Mouse (Mus musculus): ENCODE data around the gene Oas1a. TPM values are rescaled to one million over a fixed set of nuclear protein-coding genes. Genes with fewer than 3 reads are reported as not detected.
"Not testable (repeated sequence)": the region's sequence is repeated elsewhere in the genome, so short reads cannot be mapped to it uniquely, and the experiment has no call there.

Gene Oas1a
- polyA plus RNA-seq, 1 experiment from 2014 or later, result 1.4 TPM

- Histone ChIP-seq H3K4me3 (ENCODE audit: control insufficient read depth in 1 of 2, insufficient read depth in 1 of 2, low read depth in 1 of 2, low read length in 2 of 2) (no peak overlapping the region), H3K36me3 (ENCODE audit: control insufficient read depth, insufficient read depth, low read length) (no peaks in the 10 kb centered on the region), H3K4me1 (ENCODE audit: control insufficient read depth in 2 of 2, insufficient read depth in 2 of 2, low read length in 2 of 2) (no peaks in the 10 kb centered on the region), H3K27me3 (ENCODE audit: control insufficient read depth, insufficient read depth, low read length) (no peaks in the 10 kb centered on the region), H3K4me2 (ENCODE audit: low read length) (no peak overlapping the region), H3K9me3 (ENCODE audit: control insufficient read depth, low read length) (0 out of 2 replicates have a peak, but pooled peaks cover 4% of the 10 kb centered on the region), H3K27ac (replicated peaks in 1 of 2; ENCODE audit: control insufficient read depth in 1 of 2, insufficient read depth in 1 of 2, low read depth in 2 of 2, low read length in 2 of 2) (no peak overlapping the region), H3K9ac (ENCODE audit: low read length) (no peak overlapping the region)
- ATAC-seq (ENCODE audit: insufficient number of reproducible peaks, insufficient read depth, low FRiP score, low read depth), result no peak
- WGBS, result 15% methylated on average over 1 of the region's 1 CpGs
Measured at GRCm38 (mm10) chr5:120927036-120927435, 19.7 kb upstream of the Oas1a start.

DNA sequence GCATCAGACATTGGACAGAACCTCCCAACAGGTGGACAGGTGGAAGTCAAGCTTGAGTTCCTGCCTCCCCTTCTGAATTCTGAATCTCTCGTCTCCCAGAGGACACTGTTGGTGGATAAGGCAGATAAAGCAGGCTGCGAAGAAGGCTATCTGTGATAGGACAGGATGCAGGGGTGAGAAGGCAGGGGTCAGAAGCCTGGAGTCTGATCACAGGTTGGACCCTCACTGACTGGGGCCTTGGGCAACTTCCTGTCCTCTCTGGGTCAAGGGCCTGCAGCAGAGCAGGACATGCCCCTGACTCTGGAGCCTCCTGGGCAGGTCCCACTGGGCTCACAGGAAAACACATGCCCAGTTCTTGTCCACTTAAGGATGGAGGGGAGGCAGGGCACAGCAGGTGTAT, 19.0 kb upstream of the Oas1a start:
- not testable (repeated sequence) for H3K27ac ChIP-seq (replicated peaks in 1 of 2; ENCODE audit: control insufficient read depth in 1 of 2, insufficient read depth in 1 of 2, low read depth in 2 of 2, low read length in 2 of 2); H3K4me2 ChIP-seq (ENCODE audit: low read length); H3K27me3 ChIP-seq (ENCODE audit: control insufficient read depth, insufficient read depth, low read length); H3K4me1 ChIP-seq (ENCODE audit: control insufficient read depth in 2 of 2, insufficient read depth in 2 of 2, low read length in 2 of 2); H3K36me3 ChIP-seq (ENCODE audit: control insufficient read depth, insufficient read depth, low read length); H3K4me3 ChIP-seq (ENCODE audit: control insufficient read depth in 1 of 2, insufficient read depth in 1 of 2, low read depth in 1 of 2, low read length in 2 of 2); H3K9me3 ChIP-seq (ENCODE audit: control insufficient read depth, low read length); H3K9ac ChIP-seq (ENCODE audit: low read length); ATAC-seq (ENCODE audit: insufficient number of reproducible peaks, insufficient read depth, low FRiP score, low read depth)
- 25% methylated on average over 2 of the region's 2 CpGs for WGBS

DNA sequence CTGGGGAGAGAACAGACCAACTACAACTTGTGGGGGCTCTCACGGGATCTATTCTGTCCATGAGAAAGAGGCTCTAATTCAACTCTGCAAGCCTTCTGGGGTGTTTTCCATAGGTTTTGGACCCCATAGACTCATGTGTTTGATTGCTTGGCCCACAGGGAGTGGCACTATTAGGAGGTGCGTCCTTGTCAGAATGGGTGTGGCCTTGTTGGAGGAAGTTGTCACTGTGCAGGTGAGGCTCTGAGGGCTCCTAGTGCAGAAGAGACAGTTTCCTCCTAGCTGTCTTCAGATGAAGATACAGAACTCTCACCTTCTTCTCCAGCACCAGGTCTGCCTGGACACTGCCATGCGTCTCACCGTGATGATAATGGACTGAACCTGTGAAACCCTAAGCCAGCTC, 17.2 kb upstream of the Oas1a start:
- H3K4me1 ChIP-seq (ENCODE audit: control insufficient read depth in 2 of 2, insufficient read depth in 2 of 2, low read length in 2 of 2); H3K27ac ChIP-seq (replicated peaks in 1 of 2; ENCODE audit: control insufficient read depth in 1 of 2, insufficient read depth in 1 of 2, low read depth in 2 of 2, low read length in 2 of 2); H3K9me3 ChIP-seq (ENCODE audit: control insufficient read depth, low read length); H3K4me2 ChIP-seq (ENCODE audit: low read length); H3K4me3 ChIP-seq (ENCODE audit: control insufficient read depth in 1 of 2, insufficient read depth in 1 of 2, low read depth in 1 of 2, low read length in 2 of 2); H3K27me3 ChIP-seq (ENCODE audit: control insufficient read depth, insufficient read depth, low read length); H3K36me3 ChIP-seq (ENCODE audit: control insufficient read depth, insufficient read depth, low read length); ATAC-seq (ENCODE audit: insufficient number of reproducible peaks, insufficient read depth, low FRiP score, low read depth); H3K9ac ChIP-seq (ENCODE audit: low read length): not testable (repeated sequence)
- 73% methylated on average over 4 of the region's 4 CpGs for WGBS

DNA sequence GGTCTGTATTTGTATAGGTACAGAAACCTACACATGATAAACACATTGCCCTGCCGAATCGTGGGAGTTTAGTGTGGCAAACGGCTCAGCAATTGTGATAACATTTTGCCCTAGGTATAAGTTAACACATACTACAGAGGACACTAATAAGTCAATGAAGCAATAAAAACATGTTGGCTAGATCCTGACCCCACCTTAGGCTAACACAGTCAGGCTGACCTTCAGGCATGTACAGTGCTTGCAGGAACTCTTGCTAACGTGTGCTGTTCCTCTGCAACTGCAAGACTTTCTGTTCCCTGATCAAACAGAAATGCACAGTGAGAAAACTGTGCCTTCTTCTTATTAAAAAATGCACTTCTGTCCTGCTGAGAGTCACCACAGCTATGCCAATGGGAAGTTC, 16.6 kb upstream of the Oas1a start:
- H3K4me1 ChIP-seq (ENCODE audit: control insufficient read depth in 2 of 2, insufficient read depth in 2 of 2, low read length in 2 of 2), result no peaks in the 10 kb centered on the region
- WGBS, result 63% methylated on average over 4 of the region's 4 CpGs
- H3K9me3 ChIP-seq (ENCODE audit: control insufficient read depth, low read length), result no peaks in the 10 kb centered on the region
- no peak overlapping the region for H3K27ac ChIP-seq (replicated peaks in 1 of 2; ENCODE audit: control insufficient read depth in 1 of 2, insufficient read depth in 1 of 2, low read depth in 2 of 2, low read length in 2 of 2)
- no peak overlapping the region for H3K4me2 ChIP-seq (ENCODE audit: low read length)
- no peaks in the 10 kb centered on the region for H3K36me3 ChIP-seq (ENCODE audit: control insufficient read depth, insufficient read depth, low read length)
- no peaks in the 10 kb centered on the region for H3K27me3 ChIP-seq (ENCODE audit: control insufficient read depth, insufficient read depth, low read length)
- H3K9ac ChIP-seq (ENCODE audit: low read length), result no peak overlapping the region
- H3K4me3 ChIP-seq (ENCODE audit: control insufficient read depth in 1 of 2, insufficient read depth in 1 of 2, low read depth in 1 of 2, low read length in 2 of 2), result no peak overlapping the region
- no peak for ATAC-seq (ENCODE audit: insufficient number of reproducible peaks, insufficient read depth, low FRiP score, low read depth)

DNA sequence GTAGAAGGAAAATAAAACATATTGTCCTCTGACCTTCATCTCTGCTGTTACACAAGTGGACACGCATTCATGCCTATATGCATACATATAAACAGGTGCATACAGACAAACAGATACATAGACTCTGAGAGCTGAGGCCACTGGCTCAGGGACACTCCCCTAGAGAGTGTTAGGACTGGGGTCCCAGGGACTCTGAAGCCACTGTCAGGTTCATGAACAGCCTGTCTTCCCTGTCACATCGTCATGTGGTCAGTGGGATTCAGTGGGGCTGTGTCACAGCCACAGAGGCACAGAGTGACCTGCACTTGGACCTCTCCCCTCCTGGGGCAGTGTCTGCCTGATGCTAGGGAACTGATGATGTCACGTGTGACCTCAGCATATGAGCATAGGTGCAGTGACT, 13.0 kb upstream of the Oas1a start:
- WGBS, result 73% methylated on average over 3 of the region's 3 CpGs
- Histone ChIP-seq H3K9me3 (ENCODE audit: control insufficient read depth, low read length) (no peaks in the 10 kb centered on the region), H3K27ac (replicated peaks in 1 of 2; ENCODE audit: control insufficient read depth in 1 of 2, insufficient read depth in 1 of 2, low read depth in 2 of 2, low read length in 2 of 2) (no peak overlapping the region), H3K9ac (ENCODE audit: low read length) (no peak overlapping the region), H3K27me3 (ENCODE audit: control insufficient read depth, insufficient read depth, low read length) (no peaks in the 10 kb centered on the region), H3K4me2 (ENCODE audit: low read length) (no peak overlapping the region), H3K4me1 (ENCODE audit: control insufficient read depth in 2 of 2, insufficient read depth in 2 of 2, low read length in 2 of 2) (no peaks in the 10 kb centered on the region), H3K4me3 (ENCODE audit: control insufficient read depth in 1 of 2, insufficient read depth in 1 of 2, low read depth in 1 of 2, low read length in 2 of 2) (no peak overlapping the region), H3K36me3 (ENCODE audit: control insufficient read depth, insufficient read depth, low read length) (no peaks in the 10 kb centered on the region)
- no peak for ATAC-seq (ENCODE audit: insufficient number of reproducible peaks, insufficient read depth, low FRiP score, low read depth)

DNA sequence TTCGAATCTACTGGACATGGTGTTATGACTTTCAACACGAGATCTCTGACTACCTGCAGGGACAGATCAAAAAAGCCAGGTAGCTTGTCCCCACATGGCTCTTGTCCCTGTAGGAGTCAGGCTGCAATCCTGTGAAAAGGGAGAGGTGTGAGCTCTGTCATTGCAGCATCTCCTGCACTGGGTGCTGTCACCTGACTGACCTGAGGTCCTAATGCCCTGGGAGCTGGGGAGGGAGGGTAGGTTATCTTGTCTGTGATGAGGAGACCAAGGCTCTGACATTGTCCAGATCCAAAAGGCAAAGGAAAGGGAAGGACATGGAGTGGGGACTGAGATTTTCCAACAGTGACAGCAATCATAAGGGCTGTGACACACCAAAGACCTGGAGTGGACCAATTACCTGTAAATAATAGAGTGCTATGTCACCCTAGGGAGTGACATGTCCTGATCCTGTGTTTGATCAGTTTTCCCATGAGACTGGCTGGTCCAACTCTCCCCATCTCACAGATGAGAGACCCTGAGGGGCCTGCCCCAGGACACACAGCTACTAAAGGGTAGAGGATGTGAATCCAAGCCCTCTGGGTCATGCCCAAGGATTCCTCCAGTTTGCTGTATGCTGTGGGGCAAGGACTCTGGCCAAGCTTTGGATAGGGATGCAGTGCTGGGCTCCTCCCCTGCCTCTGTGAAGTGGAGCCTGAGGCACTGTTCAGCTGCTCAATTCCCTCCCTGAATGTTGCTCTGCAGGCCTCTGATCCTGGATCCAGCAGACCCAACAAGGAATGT, 12.0 kb upstream of the Oas1a start:
- H3K4me2 ChIP-seq (ENCODE audit: low read length); H3K9me3 ChIP-seq (ENCODE audit: control insufficient read depth, low read length); H3K27ac ChIP-seq (replicated peaks in 1 of 2; ENCODE audit: control insufficient read depth in 1 of 2, insufficient read depth in 1 of 2, low read depth in 2 of 2, low read length in 2 of 2); H3K4me1 ChIP-seq (ENCODE audit: control insufficient read depth in 2 of 2, insufficient read depth in 2 of 2, low read length in 2 of 2); H3K4me3 ChIP-seq (ENCODE audit: control insufficient read depth in 1 of 2, insufficient read depth in 1 of 2, low read depth in 1 of 2, low read length in 2 of 2); H3K9ac ChIP-seq (ENCODE audit: low read length); H3K27me3 ChIP-seq (ENCODE audit: control insufficient read depth, insufficient read depth, low read length); ATAC-seq (ENCODE audit: insufficient number of reproducible peaks, insufficient read depth, low FRiP score, low read depth); H3K36me3 ChIP-seq (ENCODE audit: control insufficient read depth, insufficient read depth, low read length): not testable (repeated sequence)
- WGBS, result 52% methylated on average over 2 of the region's 2 CpGs

GRCm38 (mm10) chr5:120914204-120914603, 6.9 kb upstream of the Oas1a start, which contains the start of gene Oas1d:
Gene Oas1d (plus strand): TSS chr5:120914536.
- not testable (repeated sequence) for H3K36me3 ChIP-seq (ENCODE audit: control insufficient read depth, insufficient read depth, low read length); H3K4me1 ChIP-seq (ENCODE audit: control insufficient read depth in 2 of 2, insufficient read depth in 2 of 2, low read length in 2 of 2); H3K27ac ChIP-seq (replicated peaks in 1 of 2; ENCODE audit: control insufficient read depth in 1 of 2, insufficient read depth in 1 of 2, low read depth in 2 of 2, low read length in 2 of 2); H3K4me3 ChIP-seq (ENCODE audit: control insufficient read depth in 1 of 2, insufficient read depth in 1 of 2, low read depth in 1 of 2, low read length in 2 of 2); ATAC-seq (ENCODE audit: insufficient number of reproducible peaks, insufficient read depth, low FRiP score, low read depth); H3K27me3 ChIP-seq (ENCODE audit: control insufficient read depth, insufficient read depth, low read length); H3K9ac ChIP-seq (ENCODE audit: low read length); H3K4me2 ChIP-seq (ENCODE audit: low read length); H3K9me3 ChIP-seq (ENCODE audit: control insufficient read depth, low read length)
- WGBS, result 39% methylated on average over 8 of the region's 8 CpGs

Measured in heart, embryonic 14.5 days (tissue).